Mouse (Mus musculus): Measurements from ENCODE around the gene Ifi213. TPM values are rescaled to one million over a fixed set of nuclear protein-coding genes. Genes with fewer than 3 reads are reported as not detected.
"Not testable (repeated sequence)": the region's sequence is repeated elsewhere in the genome, so short reads cannot be mapped to it uniquely, and the experiment has no call there.

Gene Ifi213
- 0.36 TPM in 1 of 2 replicates, not detected in the other for polyA plus RNA-seq (2015; fragmentation: Nextera tagmentation; extraction: Ambion mirVana)

GRCm38 (mm10) chr1:173598838-173599494 lies at the start of gene Ifi213:
TSS of gene Ifi213 (minus strand) at chr1:173599274.
- not testable (repeated sequence) for H3K27ac ChIP-seq (ENCODE audit: low read length); H3K9ac ChIP-seq (ENCODE audit: low read length); H3K27me3 ChIP-seq (ENCODE audit: control insufficient read depth, insufficient read depth, low read length); H3K4me2 ChIP-seq (ENCODE audit: low read depth, low read length); H3K4me1 ChIP-seq (ENCODE audit: control insufficient read depth, insufficient read depth, low read length); H3K9me3 ChIP-seq (replicated peaks; ENCODE audit: control insufficient read depth, low read length); H3K4me3 ChIP-seq (replicated peaks; ENCODE audit: low read length); H3K36me3 ChIP-seq (ENCODE audit: control insufficient read depth, insufficient read depth, low read length); ATAC-seq (ENCODE audit: insufficient read depth, low FRiP score)
- WGBS: 53% methylated on average over 3 of the region's 3 CpGs

- Histone ChIP-seq H3K9ac (ENCODE audit: low read length) (no peak overlapping the region), H3K9me3 (replicated peaks; ENCODE audit: control insufficient read depth, low read length) (no peaks in the 10 kb centered on the region), H3K4me1 (ENCODE audit: control insufficient read depth, insufficient read depth, low read length) (no peaks in the 10 kb centered on the region), H3K27ac (ENCODE audit: low read length) (no peak overlapping the region), H3K27me3 (ENCODE audit: control insufficient read depth, insufficient read depth, low read length) (no peaks in the 10 kb centered on the region), H3K4me2 (ENCODE audit: low read depth, low read length) (no peak overlapping the region), H3K36me3 (ENCODE audit: control insufficient read depth, insufficient read depth, low read length) (no peaks in the 10 kb centered on the region), H3K4me3 (replicated peaks; ENCODE audit: low read length) (no peak overlapping the region)
- ATAC-seq (ENCODE audit: insufficient read depth, low FRiP score): no peak
- WGBS: 64% methylated on average over 2 of the region's 2 CpGs
Measured at GRCm38 (mm10) chr1:173645393-173645792, 46.3 kb upstream of the Ifi213 start.

- Histone ChIP-seq H3K4me2 (ENCODE audit: low read depth, low read length) (no peak overlapping the region), H3K36me3 (ENCODE audit: control insufficient read depth, insufficient read depth, low read length) (no peaks in the 10 kb centered on the region), H3K9ac (ENCODE audit: low read length) (no peak overlapping the region), H3K27ac (ENCODE audit: low read length) (no peak overlapping the region), H3K4me1 (ENCODE audit: control insufficient read depth, insufficient read depth, low read length) (no peaks in the 10 kb centered on the region), H3K9me3 (replicated peaks; ENCODE audit: control insufficient read depth, low read length) (no peaks in the 10 kb centered on the region), H3K4me3 (replicated peaks; ENCODE audit: low read length) (no peak overlapping the region), H3K27me3 (ENCODE audit: control insufficient read depth, insufficient read depth, low read length) (no peaks in the 10 kb centered on the region)
- 85% methylated on average over 5 of the region's 5 CpGs for WGBS
- no peak for ATAC-seq (ENCODE audit: insufficient read depth, low FRiP score)
Measured at GRCm38 (mm10) chr1:173633969-173634645, 35.0 kb upstream of the Ifi213 start.

- WGBS: 72% methylated on average over 2 of the region's 2 CpGs
Measured at GRCm38 (mm10) chr1:173630622-173631021, 31.5 kb upstream of the Ifi213 start, which contains the start of gene Ifi209. TSS of gene Ifi209 (plus strand) at chr1:173630917.

GRCm38 (mm10) chr1:173626686-173627085 lies 27.6 kb upstream of the Ifi213 start:
- Histone ChIP-seq H3K9me3 (replicated peaks; ENCODE audit: control insufficient read depth, low read length) (no peaks in the 10 kb centered on the region), H3K27me3 (ENCODE audit: control insufficient read depth, insufficient read depth, low read length) (no peaks in the 10 kb centered on the region), H3K9ac (ENCODE audit: low read length) (no peak overlapping the region), H3K4me2 (ENCODE audit: low read depth, low read length) (no peak overlapping the region), H3K4me1 (ENCODE audit: control insufficient read depth, insufficient read depth, low read length) (no peaks in the 10 kb centered on the region), H3K4me3 (replicated peaks; ENCODE audit: low read length) (no peak overlapping the region), H3K27ac (ENCODE audit: low read length) (no peak overlapping the region), H3K36me3 (ENCODE audit: control insufficient read depth, insufficient read depth, low read length) (no peaks in the 10 kb centered on the region)
- WGBS: 68% methylated on average over 2 of the region's 2 CpGs
- no peak for ATAC-seq (ENCODE audit: insufficient read depth, low FRiP score)

More at GRCm38 (mm10) chr1:173630622-173631021, 31.5 kb upstream of the Ifi213 start, which contains the start of gene Ifi209:
- H3K27ac ChIP-seq (ENCODE audit: low read length); H3K9me3 ChIP-seq (replicated peaks; ENCODE audit: control insufficient read depth, low read length); H3K36me3 ChIP-seq (ENCODE audit: control insufficient read depth, insufficient read depth, low read length); H3K4me2 ChIP-seq (ENCODE audit: low read depth, low read length); H3K9ac ChIP-seq (ENCODE audit: low read length); H3K4me3 ChIP-seq (replicated peaks; ENCODE audit: low read length); H3K4me1 ChIP-seq (ENCODE audit: control insufficient read depth, insufficient read depth, low read length); ATAC-seq (ENCODE audit: insufficient read depth, low FRiP score); H3K27me3 ChIP-seq (ENCODE audit: control insufficient read depth, insufficient read depth, low read length): not testable (repeated sequence)

- no peak overlapping the region for H3K27ac ChIP-seq (ENCODE audit: low read length)
- ATAC-seq (ENCODE audit: insufficient read depth, low FRiP score): no peak
- WGBS: 87% methylated on average over 2 of the region's 2 CpGs
- H3K4me1 ChIP-seq (ENCODE audit: control insufficient read depth, insufficient read depth, low read length): no peaks in the 10 kb centered on the region
- no peaks in the 10 kb centered on the region for H3K36me3 ChIP-seq (ENCODE audit: control insufficient read depth, insufficient read depth, low read length)
- no peak overlapping the region for H3K9ac ChIP-seq (ENCODE audit: low read length)
- no peaks in the 10 kb centered on the region for H3K27me3 ChIP-seq (ENCODE audit: control insufficient read depth, insufficient read depth, low read length)
- no peak overlapping the region for H3K4me2 ChIP-seq (ENCODE audit: low read depth, low read length)
- no peaks in the 10 kb centered on the region for H3K9me3 ChIP-seq (replicated peaks; ENCODE audit: control insufficient read depth, low read length)
- no peak overlapping the region for H3K4me3 ChIP-seq (replicated peaks; ENCODE audit: low read length)
Measured at GRCm38 (mm10) chr1:173624052-173624451, 25.0 kb upstream of the Ifi213 start.

GRCm38 (mm10) chr1:173622216-173622615 lies 23.1 kb upstream of the Ifi213 start:
- not testable (repeated sequence) for ATAC-seq (ENCODE audit: insufficient read depth, low FRiP score); H3K27me3 ChIP-seq (ENCODE audit: control insufficient read depth, insufficient read depth, low read length); H3K4me3 ChIP-seq (replicated peaks; ENCODE audit: low read length); H3K27ac ChIP-seq (ENCODE audit: low read length); H3K9ac ChIP-seq (ENCODE audit: low read length); H3K4me2 ChIP-seq (ENCODE audit: low read depth, low read length); H3K36me3 ChIP-seq (ENCODE audit: control insufficient read depth, insufficient read depth, low read length); H3K4me1 ChIP-seq (ENCODE audit: control insufficient read depth, insufficient read depth, low read length); H3K9me3 ChIP-seq (replicated peaks; ENCODE audit: control insufficient read depth, low read length)
- 78% methylated on average over 2 of the region's 2 CpGs for WGBS

- not testable (repeated sequence) for H3K9ac ChIP-seq (ENCODE audit: low read length); H3K27me3 ChIP-seq (ENCODE audit: control insufficient read depth, insufficient read depth, low read length); ATAC-seq (ENCODE audit: insufficient read depth, low FRiP score); H3K4me2 ChIP-seq (ENCODE audit: low read depth, low read length); H3K9me3 ChIP-seq (replicated peaks; ENCODE audit: control insufficient read depth, low read length); H3K4me3 ChIP-seq (replicated peaks; ENCODE audit: low read length); H3K4me1 ChIP-seq (ENCODE audit: control insufficient read depth, insufficient read depth, low read length); H3K36me3 ChIP-seq (ENCODE audit: control insufficient read depth, insufficient read depth, low read length); H3K27ac ChIP-seq (ENCODE audit: low read length)
- WGBS: 73% methylated on average over 3 of the region's 3 CpGs
Measured at GRCm38 (mm10) chr1:173610291-173610690, 11.2 kb upstream of the Ifi213 start.

- WGBS: 90% methylated on average over 2 of the region's 2 CpGs
- H3K9me3 ChIP-seq (replicated peaks; ENCODE audit: control insufficient read depth, low read length); H3K4me3 ChIP-seq (replicated peaks; ENCODE audit: low read length); H3K4me1 ChIP-seq (ENCODE audit: control insufficient read depth, insufficient read depth, low read length); H3K27ac ChIP-seq (ENCODE audit: low read length); H3K9ac ChIP-seq (ENCODE audit: low read length); ATAC-seq (ENCODE audit: insufficient read depth, low FRiP score); H3K4me2 ChIP-seq (ENCODE audit: low read depth, low read length); H3K36me3 ChIP-seq (ENCODE audit: control insufficient read depth, insufficient read depth, low read length); H3K27me3 ChIP-seq (ENCODE audit: control insufficient read depth, insufficient read depth, low read length): not testable (repeated sequence)
Measured at GRCm38 (mm10) chr1:173589698-173590097, 9.4 kb downstream of the Ifi213 start.

All from stomach, embryonic 16.5 days (tissue).